Mouse (Mus musculus): Measurements from ENCODE around the gene Rab8a.
"Not testable (repeated sequence)": the region's sequence is repeated elsewhere in the genome, so short reads cannot be mapped to it uniquely, and the experiment has no call there.

The Rab8a gene

DNA sequence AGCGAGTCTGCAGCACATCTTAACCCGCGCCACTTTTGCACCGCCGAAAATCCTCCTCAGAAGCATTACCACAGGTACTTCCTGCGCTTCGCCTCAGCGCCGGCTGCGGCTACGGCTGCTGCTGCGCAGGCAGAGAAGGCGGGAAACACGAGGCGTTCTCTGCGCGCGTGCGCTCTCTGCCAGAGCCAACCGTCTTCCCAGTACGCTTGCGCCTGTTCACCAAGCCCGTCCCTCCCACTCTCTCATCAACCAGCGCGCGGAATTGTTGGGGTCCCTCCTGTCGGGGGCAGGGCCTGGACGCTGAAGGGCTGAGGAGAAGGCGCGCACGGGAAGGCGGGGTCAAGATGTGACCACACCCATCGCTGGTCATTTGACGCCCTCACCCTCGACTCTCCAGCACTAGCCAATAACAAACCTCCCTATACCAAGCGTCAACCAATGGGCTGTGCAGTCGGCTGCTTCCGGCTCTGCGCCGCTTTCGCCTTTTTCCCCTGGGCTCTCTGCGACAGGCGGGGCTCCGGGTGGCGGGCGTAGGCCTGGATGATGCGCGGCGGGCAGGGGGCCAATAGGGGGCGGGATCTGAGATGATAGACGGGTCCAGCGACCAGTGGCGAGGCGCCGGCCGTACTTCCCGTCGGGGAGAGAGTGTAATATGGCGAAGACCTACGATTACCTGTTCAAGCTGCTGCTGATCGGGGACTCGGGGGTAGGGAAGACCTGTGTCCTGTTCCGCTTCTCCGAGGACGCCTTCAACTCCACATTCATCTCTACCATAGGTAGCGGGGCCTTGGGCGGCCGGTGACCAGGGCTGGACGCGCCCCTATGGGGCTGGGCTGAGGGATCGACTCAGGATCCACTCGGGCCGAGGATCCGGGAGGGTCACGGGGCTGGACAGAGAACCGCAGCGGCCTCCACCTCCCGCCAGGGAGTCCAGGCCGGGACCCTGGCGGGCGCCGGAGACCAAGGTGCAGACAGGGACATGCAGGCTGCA is at the start of gene Rab8a:
Rab8a (plus strand) TSS at position 494 of the 991 bp plus-strand sequence.
- peak; percentile 99 to 100 for DNase-seq (ENCODE audit: low spot score in 2 of 2)

DNA sequence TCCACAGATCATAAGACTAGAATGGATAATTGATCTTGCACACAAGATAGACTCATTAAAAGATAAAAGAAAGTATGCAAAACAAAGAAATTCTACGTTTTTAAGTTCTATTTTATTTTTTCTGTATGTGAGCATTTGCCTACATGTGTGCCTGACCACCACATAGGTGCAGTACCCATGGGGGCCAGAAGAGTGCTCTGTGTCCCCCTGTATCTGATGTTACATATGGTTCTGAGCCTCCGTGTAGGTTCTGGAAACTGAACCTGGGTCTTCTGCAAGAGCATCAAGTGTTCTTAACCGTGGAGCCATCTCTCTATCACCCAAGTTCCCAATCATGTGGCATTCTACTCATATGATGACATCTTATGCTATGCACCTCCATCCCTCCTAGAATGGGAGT is 48.5 kb upstream of the Rab8a start:
- DNase-seq (ENCODE audit: low spot score in 2 of 2) = no peak

DNA sequence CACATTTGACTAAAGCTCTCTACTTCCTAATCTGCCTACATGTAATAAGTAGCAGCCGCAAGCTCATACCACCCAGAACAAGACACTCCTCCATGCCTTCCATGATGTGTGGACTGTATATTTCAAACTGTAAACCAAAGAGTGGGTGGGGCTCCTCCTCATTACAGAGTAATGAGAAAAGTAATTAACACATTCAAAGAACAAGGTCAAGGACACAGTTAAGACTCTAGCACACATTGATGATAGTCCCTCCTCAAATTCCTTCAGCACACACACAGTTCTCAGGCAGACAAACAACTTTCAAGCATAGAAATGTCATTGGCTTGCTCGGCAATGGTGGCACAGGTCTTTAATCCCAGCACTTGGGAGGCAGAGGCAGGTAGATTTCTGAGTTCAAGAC is 45.8 kb upstream of the Rab8a start:
- DNase-seq (ENCODE audit: low spot score in 2 of 2) = no peak

DNA sequence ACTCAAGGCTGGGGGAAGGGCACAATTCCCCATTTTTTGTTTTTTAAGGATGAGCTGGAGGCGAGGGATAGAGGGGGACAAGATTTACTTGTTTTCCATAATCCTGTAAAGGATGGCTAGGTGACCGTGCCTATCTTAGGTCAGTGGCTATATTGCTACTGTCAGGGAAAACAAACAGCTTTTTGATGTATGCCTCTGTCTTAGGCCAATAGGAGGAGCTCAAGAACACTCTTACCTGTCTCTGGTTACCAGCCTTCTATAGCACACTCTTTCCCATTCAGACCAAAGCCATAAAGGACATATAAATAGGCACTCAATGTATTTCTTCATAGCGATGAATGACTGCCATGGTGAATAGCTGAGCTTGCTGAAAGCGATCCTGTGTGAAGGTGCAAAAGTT is 42.4 kb upstream of the Rab8a start:
- DNase-seq (ENCODE audit: low spot score in 2 of 2) = no peak

DNA sequence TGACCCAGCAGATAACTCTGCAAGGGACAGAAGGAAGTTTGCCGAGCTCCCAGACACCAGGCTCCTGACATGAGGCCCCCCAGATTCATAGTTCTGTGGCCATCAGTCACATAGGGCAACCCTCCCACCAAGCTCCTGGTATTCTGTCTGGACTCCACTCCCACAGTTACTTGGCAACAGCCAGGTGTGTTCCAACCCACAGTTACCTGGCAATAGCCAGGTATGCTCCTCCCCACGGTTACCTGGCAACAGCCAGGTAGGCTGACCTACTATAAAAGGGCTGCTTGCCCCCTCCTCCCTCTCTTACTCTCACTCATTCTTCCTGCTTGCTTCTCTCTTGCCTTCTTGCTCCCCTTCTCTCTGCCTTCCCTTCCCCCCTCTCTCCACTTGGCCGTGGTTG is 39.5 kb upstream of the Rab8a start:
- not testable (repeated sequence) for DNase-seq (ENCODE audit: low spot score in 2 of 2)

DNA sequence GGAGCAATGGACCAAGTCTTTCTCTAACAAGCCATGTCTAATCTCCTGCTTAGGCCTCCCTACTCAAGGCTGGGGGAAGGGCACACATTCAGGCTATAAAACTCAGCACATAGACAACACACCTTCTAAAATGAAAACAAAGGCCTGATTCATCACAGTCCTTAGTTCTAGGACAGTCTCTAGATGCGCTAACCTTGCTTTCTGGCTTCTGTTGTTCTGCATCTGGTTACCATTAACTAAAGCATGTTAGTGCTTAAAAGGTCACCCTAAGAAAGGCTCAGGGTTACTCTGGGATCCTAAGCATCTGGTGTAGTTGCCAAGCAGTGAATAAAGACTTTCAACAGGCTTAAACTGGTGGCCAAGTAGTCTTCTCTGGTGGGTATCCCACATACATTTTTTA is 39.0 kb upstream of the Rab8a start:
- no peak for DNase-seq (ENCODE audit: low spot score in 2 of 2)

DNA sequence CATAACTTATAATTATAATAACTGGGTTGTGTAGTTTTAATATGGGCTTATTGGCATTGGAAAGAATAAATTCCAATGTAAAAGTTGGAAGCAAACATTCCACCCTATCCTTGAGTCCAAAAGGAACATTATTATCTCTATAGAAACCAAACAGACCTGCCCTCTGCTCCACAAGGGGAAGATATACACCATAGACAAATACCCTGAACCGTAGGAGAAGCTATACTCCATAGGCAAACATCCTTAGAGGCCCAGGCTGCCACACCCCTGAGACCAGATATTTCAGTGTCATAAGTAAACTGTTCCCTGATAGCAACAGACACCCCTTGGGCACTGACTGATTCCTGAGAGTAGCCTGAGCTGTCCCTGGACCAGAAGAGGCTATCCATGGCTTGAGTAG is 33.2 kb upstream of the Rab8a start:
- DNase-seq (ENCODE audit: low spot score in 2 of 2) = no peak

DNA sequence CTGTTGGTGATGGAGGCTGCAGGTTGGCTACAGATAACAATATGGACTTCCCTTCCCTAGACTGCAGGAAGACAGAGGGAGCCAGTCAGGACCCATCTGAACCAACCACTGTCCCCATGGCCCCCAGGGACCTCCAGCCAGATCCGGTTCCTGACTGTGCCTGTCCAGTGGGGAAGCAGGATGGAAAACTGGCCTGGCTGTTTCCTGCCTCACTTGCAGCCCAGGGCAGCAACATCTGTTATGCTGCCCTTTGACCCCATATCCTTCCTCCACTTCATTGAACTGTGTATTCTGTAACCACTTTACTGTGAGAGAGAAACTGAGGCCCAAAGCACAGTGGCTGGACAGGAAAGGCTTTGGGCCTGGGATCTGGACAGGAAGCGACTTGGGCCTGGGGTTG is 29.7 kb upstream of the Rab8a start:
- no peak for DNase-seq (ENCODE audit: low spot score in 2 of 2)

DNA sequence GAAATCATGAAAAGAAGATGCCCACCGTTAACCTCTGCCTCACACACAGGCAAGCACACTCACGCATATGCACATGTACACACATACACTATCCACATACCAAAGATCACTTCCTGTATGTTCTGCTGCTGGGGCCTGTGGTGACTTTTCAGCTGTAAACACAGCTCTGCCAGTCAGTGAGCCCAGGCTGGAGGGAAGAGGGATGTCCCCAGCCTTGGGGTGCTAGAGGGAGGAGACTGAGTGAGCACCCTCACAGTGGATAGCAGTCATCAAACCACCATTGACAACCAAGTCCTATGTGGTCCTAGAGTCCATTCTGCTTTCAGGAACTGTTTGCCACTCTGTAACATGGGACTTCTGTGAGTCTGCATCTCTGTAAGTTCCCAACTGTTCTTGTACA is 29.1 kb upstream of the Rab8a start:
- DNase-seq (ENCODE audit: low spot score in 2 of 2) = no peak

DNA sequence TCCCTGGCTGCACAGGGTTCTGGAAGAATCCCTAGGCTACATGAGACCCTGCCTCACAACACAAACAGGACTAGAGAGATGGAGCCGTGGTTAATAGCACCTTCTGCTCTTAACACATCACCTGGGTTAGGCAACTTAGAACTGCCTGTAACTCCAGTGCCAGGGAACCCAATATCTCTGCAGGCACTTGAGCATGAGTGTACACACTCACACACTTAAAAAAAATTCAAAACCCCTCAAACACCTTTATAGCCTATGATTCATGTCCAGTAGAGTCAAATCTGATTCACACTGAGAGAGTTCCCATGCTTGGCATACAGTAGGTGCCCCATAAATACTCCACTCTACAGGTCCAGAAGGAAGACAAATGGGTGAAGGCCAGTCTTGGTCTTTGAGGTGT is 28.6 kb upstream of the Rab8a start:
- DNase-seq (ENCODE audit: low spot score in 2 of 2) = no peak

DNA sequence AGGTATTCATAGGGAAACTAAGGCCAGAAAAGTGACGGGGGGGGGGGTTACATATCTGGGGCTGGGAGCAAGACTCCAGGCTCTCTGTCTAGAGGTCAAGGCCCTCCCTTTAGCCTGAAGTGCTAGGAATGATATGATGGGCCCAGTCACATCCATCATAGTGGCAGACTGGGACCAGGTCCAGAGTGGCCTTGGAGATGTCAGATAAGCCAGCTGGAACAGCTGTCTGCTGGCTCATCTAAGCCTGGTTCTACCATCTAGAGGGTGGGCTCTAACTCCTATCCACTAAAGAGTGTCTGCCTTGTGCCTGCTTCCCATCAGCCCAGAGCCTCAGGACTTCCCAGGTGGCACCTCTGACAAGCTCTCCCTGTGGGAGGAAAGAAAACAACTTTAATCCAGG is 28.1 kb upstream of the Rab8a start:
- DNase-seq (ENCODE audit: low spot score in 2 of 2) = no peak

DNA sequence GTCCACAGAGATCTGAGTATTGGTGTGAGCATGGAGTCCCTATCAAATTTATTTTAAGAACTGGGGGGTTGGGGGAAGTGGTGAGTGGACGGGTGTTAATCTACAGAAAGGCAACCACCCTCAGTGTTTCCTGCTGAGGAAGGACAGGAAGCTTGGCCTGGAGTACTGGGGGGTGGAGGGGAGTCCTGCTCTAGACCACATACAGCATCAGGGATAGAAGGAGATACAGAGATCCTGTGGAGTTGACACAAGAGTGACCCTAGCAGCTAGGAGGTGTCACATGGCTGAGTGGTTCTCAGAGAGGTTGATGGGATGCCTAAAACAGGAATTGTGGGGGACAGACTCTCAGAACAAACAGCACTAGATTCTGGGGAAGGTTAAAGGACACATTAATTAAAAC is 27.5 kb upstream of the Rab8a start:
- no peak for DNase-seq (ENCODE audit: low spot score in 2 of 2)

DNA sequence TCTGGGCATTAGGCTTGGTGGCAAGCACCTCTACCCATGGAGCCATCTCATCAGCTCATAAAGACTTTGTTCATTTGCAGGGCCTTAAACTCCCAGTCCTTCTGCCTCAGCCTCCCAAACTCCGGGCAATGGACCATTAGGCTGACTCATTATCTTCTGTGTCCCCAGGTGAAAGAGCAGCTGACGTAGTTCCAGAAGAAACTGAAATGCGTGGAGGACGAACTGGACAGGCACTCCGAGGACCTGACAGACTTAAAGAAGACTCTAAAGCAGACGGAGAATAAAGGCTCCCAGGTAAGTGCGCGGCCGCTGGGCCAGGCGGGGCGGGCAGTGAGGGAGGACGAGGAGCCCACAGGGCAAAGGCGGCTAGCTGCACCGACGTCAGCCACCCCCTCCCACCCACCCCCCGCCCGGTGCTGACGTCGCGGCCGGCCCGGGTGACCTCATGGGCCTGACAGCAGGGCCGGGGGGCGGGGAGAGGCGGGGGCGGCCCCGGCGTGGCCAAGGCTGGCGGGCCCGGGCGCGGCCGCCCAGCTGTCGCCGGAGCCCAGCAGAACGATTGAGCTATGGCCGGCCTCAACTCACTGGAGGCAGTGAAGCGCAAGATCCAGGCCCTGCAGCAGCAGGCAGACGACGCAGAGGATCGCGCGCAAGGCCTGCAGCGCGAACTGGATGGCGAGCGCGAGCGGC is 26.1 kb upstream of the Rab8a start, which contains the start of gene Tpm4:
Tpm4 (plus strand) TSS at position 220 of the 690 bp plus-strand sequence.
- peak; percentile 43 to 58 for DNase-seq (ENCODE audit: low spot score in 2 of 2)

DNA sequence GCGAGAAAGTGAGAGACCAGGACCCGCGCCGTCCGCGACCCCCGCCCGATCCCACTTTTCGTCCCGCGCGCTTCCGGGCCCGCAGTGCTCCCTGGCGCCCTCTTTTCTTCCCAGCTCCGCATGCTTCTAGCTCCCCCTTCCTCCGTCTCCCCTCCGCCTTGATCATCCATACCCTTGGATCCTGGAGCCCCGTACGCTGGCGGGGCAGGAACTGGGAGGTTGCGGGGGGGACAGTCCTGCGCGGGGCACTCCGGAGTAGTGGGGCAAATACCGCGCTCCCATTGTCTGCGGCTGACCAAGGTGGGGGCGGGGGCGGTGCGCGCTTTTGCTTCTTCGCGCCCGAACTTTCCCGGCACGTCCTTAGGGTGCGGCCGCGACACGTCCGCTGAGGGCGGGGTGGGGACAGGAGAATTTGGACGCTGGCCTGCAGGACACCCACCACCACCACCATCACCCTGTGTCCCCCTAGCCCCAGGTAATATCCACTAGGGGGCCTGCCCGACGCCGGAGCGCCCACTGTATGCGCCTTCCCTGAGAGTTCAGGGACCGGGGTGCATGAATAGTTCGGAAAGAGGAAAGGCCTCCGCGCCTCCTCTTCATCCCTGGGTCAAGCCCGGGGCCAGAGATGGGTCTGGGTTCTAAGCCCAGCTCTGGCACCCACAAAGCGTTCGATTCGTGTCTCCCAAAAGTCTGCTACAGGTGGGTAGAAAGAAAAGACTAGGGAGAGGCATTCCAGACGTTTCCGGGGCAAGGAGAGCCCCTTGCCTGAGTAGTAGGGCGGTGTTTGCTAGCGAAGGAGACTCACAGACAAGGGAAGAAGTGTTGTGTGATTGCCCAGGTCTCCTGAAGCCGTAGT is 25.3 kb upstream of the Rab8a start:
- peak; percentile 13 to 40 for DNase-seq (ENCODE audit: low spot score in 2 of 2)

DNA sequence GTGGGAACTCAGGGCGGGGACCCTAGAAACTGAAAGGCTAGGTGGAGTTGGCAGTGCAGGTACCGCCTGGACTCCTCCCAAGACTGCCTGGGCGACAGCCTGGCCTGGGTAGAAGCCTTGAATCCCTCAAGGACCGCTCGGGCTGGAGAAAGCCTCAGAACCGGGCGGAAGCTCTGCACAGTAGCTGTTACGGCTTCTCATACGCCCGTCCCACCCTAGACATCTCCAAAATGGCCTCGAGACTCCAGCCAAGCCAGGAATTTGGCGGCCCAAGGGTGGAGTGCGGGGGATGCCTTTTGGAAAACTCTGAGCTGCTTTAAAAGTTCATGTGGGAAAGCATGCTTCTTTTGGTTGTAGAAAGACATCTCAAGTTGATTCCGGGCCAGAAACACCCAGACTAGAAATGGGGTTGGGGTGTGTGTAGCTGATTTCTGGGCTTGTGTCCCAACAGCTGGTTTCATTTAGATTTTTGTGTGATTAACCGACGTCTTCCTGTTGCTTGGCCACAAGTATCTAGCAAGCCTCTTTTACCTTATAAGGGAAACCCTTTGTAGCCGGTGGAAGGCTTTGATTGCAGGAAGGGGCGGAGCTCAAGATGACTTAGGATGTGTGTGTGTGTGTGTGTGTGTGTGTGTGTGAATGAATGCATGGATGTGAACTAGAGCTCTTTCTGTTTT is 24.6 kb upstream of the Rab8a start:
- peak; percentile 9 to 43 for DNase-seq (ENCODE audit: low spot score in 2 of 2)

DNA sequence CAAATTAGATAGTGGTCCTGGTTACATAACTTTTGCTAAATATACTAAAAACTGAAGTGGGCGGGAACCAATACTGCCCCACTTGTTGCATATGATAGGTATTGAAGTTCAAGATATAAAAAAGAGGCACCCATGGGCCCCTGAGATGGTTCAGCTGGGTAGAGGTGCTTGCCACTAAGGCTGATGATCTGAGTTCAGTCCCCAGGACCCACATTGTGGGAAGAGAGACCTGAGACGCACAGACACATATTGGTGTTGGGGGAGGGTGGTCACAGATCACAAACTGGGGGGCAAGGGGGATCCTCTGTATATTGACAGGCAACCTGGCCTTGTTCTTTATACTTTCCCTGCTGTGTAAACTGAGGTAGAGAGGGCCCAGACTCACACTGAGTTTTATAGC is 23.6 kb upstream of the Rab8a start:
- no peak for DNase-seq (ENCODE audit: low spot score in 2 of 2)

DNA sequence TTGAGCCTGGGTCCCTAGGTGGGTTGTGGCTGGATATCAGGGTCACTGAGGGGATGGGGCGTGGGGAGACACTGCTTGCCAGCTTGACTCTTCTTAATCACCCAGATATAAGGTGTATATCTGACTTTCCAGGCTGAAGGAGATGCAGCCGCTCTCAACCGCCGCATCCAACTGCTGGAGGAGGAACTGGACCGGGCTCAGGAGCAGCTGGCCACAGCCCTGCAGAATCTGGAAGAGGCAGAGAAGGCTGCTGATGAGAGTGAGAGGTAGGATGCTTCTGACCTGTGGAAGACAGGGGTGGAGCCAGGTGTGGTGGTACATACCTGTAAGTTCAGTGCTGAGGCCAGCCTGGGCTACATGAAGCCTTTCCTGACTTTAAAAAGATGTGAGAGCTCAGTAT is 22.5 kb upstream of the Rab8a start:
- no peak for DNase-seq (ENCODE audit: low spot score in 2 of 2)

DNA sequence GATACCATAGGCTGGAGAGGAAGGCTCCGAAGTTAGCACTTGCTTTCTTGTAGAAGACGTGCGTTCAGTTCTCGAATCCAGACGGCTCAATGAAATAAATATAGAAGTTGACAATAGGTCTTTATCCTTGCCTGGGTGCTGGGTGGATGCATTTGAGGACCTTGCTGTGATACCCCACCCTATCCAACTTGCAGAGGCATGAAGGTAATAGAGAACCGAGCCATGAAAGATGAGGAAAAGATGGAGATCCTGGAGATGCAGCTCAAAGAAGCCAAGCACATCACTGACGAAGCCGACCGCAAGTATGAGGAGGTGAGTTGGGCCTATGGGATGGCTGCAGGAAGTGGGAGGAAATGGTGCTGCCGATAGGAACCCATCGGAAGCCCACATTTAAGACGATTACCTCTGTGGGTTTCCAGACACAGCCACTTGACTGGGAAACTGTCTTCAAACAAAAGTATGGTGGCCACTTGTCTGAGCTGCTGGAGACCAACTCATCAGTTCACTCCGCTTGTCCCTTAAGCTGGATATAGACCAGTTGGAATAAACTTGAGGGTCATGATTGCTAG is 17.7 kb upstream of the Rab8a start:
- DNase-seq (ENCODE audit: low spot score in 2 of 2) = no peak

DNA sequence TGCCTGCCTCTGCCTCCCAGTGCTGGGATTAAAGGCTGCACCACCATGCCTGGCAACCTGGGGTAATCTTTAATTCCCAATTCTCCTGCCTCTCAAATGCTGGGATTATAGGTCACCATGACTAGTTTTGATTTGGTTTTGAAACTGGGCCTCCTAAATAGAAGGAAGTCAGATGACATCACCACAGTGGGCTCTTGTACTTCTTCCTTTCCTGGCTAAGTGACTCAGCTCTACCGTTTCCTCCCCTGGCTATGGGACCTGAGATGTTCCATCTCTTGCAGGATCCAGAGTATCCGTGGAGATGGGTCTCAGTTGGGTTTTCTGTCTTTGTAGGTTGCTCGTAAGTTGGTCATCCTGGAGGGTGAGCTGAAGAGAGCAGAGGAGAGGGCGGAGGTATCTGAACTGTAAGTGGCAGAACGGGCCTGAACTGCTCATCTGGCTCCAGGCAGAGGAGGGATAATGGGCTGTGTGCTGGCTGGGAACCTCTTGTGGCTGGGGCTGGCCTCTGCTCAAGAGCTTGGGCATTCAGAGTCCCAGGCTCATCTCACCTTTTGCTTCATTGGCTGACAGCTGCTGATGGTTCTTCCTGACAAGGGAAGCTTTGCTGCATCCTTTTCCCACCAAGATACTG is 16.5 kb upstream of the Rab8a start:
- DNase-seq (ENCODE audit: low spot score in 2 of 2) = no peak

DNA sequence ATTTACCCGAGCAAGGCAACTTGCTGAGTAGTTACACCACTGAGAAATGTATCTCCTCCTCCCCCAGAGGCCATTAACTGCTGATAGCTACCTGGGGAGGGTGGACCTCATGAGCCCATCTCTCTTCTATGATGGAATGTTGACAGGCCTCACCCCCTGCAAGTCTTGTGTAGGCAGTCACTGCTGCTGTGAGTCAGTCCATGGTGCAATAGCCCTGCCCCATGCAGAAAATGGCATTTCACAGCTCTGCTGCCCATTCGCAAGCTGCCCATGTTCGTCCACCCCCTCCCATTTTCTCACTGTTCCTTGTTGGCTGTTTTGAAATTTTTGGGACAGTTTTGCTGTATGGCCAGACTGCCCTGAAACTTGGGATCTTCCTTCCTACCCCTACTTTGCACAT is 15.5 kb upstream of the Rab8a start:
- DNase-seq (ENCODE audit: low spot score in 2 of 2) = no peak

DNA sequence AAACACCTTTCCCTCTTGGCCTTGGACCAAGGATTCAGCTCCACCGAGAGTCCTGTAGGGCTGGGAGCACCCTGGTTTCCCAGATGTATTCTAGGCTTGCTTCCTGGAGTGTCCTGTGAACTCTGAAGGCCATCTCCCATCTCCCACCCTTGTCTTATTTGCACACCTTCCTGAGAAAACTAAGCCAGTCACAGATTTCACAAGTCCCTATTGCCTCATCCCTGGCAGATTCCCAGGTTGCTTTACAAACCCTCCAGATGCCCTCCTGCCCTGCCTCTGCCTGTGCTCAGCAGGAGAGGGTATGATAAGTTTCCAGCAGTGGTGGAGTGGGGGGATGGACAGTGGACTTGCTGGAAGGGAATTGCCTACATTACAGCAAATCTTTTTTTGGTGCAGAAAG is 14.9 kb upstream of the Rab8a start:
- DNase-seq (ENCODE audit: low spot score in 2 of 2) = no peak
